Mouse (Mus musculus) layer of hippocampus, adult 18-20 months (tissue): ENCODE measurements around the gene Olfr804. TPM values are rescaled to one million over a fixed set of nuclear protein-coding genes. Genes with fewer than 3 reads are reported as not detected.

Experiments
- DNase-seq, 2 experiments: peaks; one replicate each; pipeline ENCODE4 v3.0.0; 2022; ENCODE audit warnings: low spot score in 2 of 2
- long read RNA-seq: library from polyadenylated mRNA; stranded (forward); transcript quantifications from one replicate; pipeline ENCODE4 v2.0.0, GENCODE M21; 2021
- microRNA-seq, 2 experiments: library from miRNA; unstranded; fragments of <30 nt; microRNA quantifications; one replicate each; pipeline ENCODE4 v1.2.0; 2021
- total RNA-seq, 2 experiments: library from RNA; stranded (reverse); gene quantifications; 2 replicates each; pipeline ENCODE4 v1.2.3; 2021

Gene Olfr804
- not detected for total RNA-seq
- long read RNA-seq = 0 reads

- DNase-seq = no peak
These were observed at the start of gene Olfr804 for GRCm38 (mm10) chr10:129702910-129703309. Gene Olfr804 (plus strand): TSS chr10:129703210.

GRCm38 (mm10) chr10:129657394-129657793 lies 45.6 kb upstream of the Olfr804 start, which contains the start of gene Olfr800:
Gene Olfr800 (plus strand): TSS chr10:129657694.
- no peak for DNase-seq

- DNase-seq = no peak
These were observed 29.2 kb upstream of the Olfr804 start, which contains the start of gene Olfr801 for GRCm38 (mm10) chr10:129673765-129674164. Gene Olfr801 (minus strand): TSS chr10:129673865.

GRCm38 (mm10) chr10:129688069-129688468 lies 14.9 kb upstream of the Olfr804 start, which contains the start of gene Olfr802:
Gene Olfr802 (minus strand): TSS chr10:129688169.
- no peak for DNase-seq

- DNase-seq = no peak
These were observed 8.8 kb upstream of the Olfr804 start, which contains the start of gene Olfr803 for GRCm38 (mm10) chr10:129694186-129694585. Gene Olfr803 (minus strand): TSS chr10:129694286.

- DNase-seq = no peak
These were observed 26.3 kb downstream of the Olfr804 start, which contains the start of gene Olfr805 for GRCm38 (mm10) chr10:129729275-129729674. Gene Olfr805 (minus strand): TSS chr10:129729375.

GRCm38 (mm10) chr10:129741821-129742220 lies 38.8 kb downstream of the Olfr804 start, which contains the start of gene Olfr806:
Gene Olfr806 (minus strand): TSS chr10:129741921.
- no peak for DNase-seq

GRCm38 (mm10) chr10:129757693-129758092 lies 54.7 kb downstream of the Olfr804 start, which contains the start of gene Olfr807:
Gene Olfr807 (minus strand): TSS chr10:129757793.
- DNase-seq = no peak

Small RNA genes lying within 50 kb of the gene (microRNA-seq; reads per million reads assigned to microRNA genes)
- 0 reads per million in 2 experiments for gene Gm24485

Other genes starting within 250 kb of the Olfr804 start
- gene Olfr787, start 241.3 kb upstream of the Olfr804 start, total RNA-seq = not detected
- gene Olfr788, start 232.2 kb upstream of the Olfr804 start, total RNA-seq = not detected
- not detected for gene Olfr789, start 218.5 kb upstream of the Olfr804 start, total RNA-seq
- gene Olfr790, start 204.7 kb upstream of the Olfr804 start, total RNA-seq = not detected
- gene Olfr791, start 181.4 kb upstream of the Olfr804 start, total RNA-seq = not detected
- not detected for gene Olfr792, start 164.0 kb upstream of the Olfr804 start, total RNA-seq
- not detected for gene Olfr794, start 135.6 kb upstream of the Olfr804 start, total RNA-seq
- not detected for gene Olfr796, start 90.6 kb upstream of the Olfr804 start, total RNA-seq
- not detected for gene Olfr798, start 75.3 kb upstream of the Olfr804 start, total RNA-seq
- not detected for gene Olfr799, start 65.7 kb upstream of the Olfr804 start, total RNA-seq
- gene Olfr800, start 45.5 kb upstream of the Olfr804 start, total RNA-seq = not detected
- not detected for gene Olfr801, start 29.3 kb upstream of the Olfr804 start, total RNA-seq
- gene Olfr802, start 15.0 kb upstream of the Olfr804 start, total RNA-seq = not detected
- gene Olfr803, start 8.9 kb upstream of the Olfr804 start, total RNA-seq = not detected
- gene Olfr805, start 26.2 kb downstream of the Olfr804 start, total RNA-seq = not detected
- gene Olfr806, start 38.7 kb downstream of the Olfr804 start, total RNA-seq = not detected
- not detected for gene Olfr807, start 54.6 kb downstream of the Olfr804 start, total RNA-seq
- not detected for gene Olfr808, start 62.3 kb downstream of the Olfr804 start, total RNA-seq
- not detected for gene Olfr809, start 71.4 kb downstream of the Olfr804 start, total RNA-seq
- not detected for gene Olfr810, start 91.7 kb downstream of the Olfr804 start, total RNA-seq
- gene Olfr811, start 101.2 kb downstream of the Olfr804 start, total RNA-seq = not detected
- gene Olfr812, start 142.9 kb downstream of the Olfr804 start, total RNA-seq = not detected
- gene Olfr813, start 152.2 kb downstream of the Olfr804 start, total RNA-seq = not detected
- gene Olfr814, start 176.6 kb downstream of the Olfr804 start, total RNA-seq = not detected
- gene Olfr815, start 202.7 kb downstream of the Olfr804 start, total RNA-seq = not detected
- not detected for gene Olfr816, start 212.4 kb downstream of the Olfr804 start, total RNA-seq
- gene Olfr818, start 245.9 kb downstream of the Olfr804 start, total RNA-seq = not detected